Mouse (Mus musculus) left cerebral cortex, postnatal 25 days (tissue): ENCODE data around the gene Thap11. TPM values are rescaled to one million over a fixed set of nuclear protein-coding genes. Genes with fewer than 3 reads are reported as not detected.

Source experiments
- DNase-seq, 2 experiments: peaks; one replicate each; pipeline ENCODE4 v3.0.0; 2022; ENCODE audit warnings: low spot score in 2 of 2, mixed read lengths in 1 of 2
- intact Hi-C: fragments of 180-260 bp; cut with DNase I; formaldehyde crosslinking; loops from one replicate; pipeline ENCODE4 v1.15.1; 2025
- total RNA-seq, 2 experiments: library from RNA; stranded (reverse); gene quantifications; 2 replicates each; pipeline ENCODE4 v1.2.3; 2021

The Thap11 gene
- total RNA-seq, 2 experiments from 2014 or later, result 40.0 to 40.4 TPM

DNA sequence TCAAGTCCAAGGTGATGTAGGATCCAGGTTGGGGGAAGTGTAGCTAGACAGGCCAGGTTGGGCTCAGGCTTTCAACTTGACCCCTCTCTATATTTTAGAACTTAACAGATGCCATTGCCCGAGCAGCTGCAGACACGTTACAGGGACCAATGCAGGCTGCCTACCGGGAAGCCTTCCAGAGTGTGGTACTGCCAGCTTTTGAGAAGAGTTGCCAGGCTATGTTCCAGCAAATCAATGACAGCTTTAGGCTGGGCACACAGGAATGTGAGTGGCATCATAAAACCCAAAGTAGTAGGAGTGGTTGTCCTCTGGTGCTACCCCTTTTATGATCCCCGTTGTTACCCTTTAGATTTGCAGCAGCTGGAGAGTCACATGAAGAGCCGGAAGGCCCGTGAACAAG is 35.9 kb downstream of the Thap11 start:
- DNase-seq, result peak in 1 of 2 experiments; percentile 78
- intact Hi-C loops, result loop anchor here (1.0 kb wide), 1 partner anchor 40 kb away; no protein-coding TSS in a partner anchor

DNA sequence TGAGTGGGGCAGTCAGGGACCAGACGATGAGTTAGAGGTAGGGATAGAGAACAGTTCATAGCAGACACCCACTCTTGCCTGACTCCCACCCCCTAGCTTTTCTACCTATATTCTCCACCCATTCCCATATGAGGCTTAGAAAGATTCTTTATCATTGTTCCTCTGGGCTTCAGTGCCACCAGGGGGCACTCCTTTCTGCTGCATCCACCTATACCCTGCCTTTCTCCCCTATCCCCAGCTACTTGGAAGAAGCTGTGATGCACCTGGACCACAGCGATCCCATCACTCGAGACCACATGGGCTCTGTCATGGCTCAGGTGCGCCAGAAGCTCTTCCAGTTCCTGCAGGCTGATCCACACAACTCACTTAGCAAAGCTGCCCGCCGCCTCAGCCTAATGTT is 37.5 kb downstream of the Thap11 start:
- peak in 1 of 2 experiments; percentile 63 for DNase-seq

DNA sequence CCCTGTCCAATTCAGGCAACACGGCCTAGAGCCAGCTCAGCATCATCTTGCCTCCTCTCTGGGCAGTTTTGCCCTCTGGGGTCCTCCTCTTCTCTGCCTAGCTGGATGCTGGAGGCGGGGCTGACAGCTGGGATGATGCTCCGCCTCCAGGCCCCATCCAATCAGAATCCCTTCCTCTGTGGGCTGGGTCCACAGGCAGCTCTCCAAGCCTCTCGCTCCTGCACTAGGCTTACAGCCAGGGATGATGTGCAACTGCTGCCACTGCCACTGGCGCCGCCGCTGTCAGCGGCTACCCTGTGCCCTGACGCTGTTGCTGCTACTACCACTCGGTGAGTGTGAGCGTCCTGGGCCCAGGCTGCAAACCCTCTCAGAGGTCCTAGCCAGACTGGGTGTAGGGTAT is 38.4 kb downstream of the Thap11 start, which contains the start of gene Nrn1l:
Nrn1l (plus strand) TSS at position 229 of the 400 bp plus-strand sequence.
- peak; percentile 75 to 93 for DNase-seq
- intact Hi-C loops, result no loop called here

More for the DNA sequence above, 37.5 kb downstream of the Thap11 start:
- intact Hi-C loops, result no loop called here

DNA sequence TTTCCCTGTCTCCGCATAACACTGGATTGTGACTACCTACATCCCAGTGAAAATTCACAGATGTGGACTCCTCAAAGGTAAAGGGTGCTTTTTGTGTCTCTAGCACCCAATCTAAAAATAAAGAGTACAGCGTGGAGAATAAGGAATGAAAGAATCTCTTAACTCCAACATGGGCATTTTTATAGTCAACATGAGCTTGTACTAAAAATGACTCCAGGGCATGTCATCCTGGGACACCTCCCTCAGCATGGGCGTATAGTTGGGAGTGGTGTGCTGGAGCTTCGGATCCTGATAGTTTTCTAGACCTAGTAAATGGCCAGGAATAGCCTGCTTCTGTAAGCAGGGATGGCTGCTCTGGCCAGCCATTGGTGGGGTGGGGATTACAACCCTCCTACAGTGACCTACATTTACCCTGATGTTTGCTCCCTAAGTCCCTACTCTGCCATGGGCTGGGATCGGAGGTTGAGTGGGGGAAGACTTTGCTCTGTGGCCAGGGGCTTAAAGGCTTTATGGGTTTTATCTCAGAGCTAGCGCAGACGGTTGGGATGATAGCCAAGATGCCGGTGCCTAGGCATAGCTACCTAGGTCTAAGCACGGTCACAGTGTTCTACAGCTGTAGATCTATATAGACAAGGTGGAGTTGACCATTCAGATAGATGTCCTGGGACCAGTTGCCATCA is 43.0 kb downstream of the Thap11 start:
- intact Hi-C loops, result no loop called here
- DNase-seq, result peak in 1 of 2 experiments; percentile 67

DNA sequence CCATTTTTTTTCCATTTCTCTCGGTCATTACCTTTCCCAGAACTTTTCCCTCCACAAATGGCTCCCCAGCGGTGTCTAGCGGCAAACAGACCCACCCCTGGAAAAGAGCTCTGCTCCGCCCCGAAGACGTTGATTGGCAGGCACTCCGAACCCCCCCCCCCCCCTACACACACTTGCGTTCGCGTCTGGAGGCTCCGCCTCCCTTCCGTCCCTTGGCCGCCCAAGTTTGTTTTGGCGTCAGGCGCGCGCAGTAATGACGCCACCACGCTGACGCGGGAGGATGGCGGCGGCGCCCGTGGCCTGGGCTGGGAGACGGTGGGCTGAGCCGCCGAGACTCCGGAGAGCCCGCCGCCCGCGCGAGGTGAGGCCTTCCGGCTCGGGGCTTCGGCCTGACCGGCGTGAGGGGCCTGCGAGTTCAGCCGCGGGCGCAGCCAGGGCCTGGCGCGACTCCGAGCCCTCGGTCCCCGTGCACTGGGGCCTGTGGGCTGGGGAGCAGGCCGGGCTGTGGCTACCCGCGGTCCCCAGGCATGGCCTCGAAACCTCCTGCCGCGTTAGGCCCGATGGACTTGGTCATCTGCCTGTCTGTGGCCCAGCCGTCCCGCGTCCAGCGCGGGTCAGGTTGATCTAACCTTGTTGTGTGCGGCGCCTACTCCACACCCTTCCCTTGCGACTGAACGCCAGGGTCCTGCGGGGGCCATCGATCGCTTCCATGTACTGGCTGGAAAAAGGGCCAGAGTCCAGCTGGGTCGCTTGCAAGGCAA is 45.4 kb downstream of the Thap11 start, which contains the start of gene Pskh1:
Pskh1 (plus strand) TSS at position 262 of the 761 bp plus-strand sequence.
- intact Hi-C loops, result loop anchor here (1.0 kb wide), 1 partner anchor 111 kb away; the partner anchor contains the start of gene Ddx28
- peak; percentile 93 to 94 for DNase-seq

DNA sequence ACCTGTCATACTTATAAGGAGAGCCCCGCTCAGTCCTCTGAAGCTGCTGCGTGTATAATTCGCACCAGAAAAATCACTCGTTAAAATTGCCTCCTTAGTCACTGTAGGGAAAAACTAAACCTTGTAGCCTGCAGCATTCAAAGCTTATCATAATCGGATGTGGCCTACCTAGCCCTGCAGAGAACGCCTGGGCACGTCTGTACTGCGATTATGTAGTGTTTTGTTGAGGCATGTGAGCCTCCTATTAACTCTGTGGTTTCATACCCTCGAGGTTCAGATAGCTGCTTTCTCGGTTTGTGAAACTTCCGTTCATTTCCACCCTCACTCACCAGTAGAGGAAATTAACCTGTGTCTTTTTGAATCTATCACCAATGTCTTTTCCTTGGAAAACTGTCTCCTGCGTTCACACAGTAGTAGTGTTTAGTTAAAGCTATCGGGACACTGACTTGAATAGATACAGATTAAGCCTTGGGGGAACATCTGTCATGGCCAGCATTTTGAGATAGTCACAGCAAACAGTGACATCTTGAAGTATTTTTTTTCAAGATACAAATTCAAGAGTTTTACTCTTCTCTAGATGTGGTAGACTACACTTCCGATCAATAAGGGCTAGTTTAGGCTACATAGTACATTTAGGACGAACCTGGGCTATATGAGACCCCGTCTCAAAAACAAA is 46.1 kb downstream of the Thap11 start:
- intact Hi-C loops, result loop anchor here (1.0 kb wide), 1 partner anchor 110 kb away; the partner anchor contains the start of gene Ddx28

More for the DNA sequence above, 46.1 kb downstream of the Thap11 start:
- no peak for DNase-seq

Other genes starting within 250 kb of the Thap11 start
- gene Ripor1, start 249.9 kb upstream of the Thap11 start, total RNA-seq, result 10 to 100 TPM; 77.0 to 81.5 TPM
- gene Ctcf, start 218.6 kb upstream of the Thap11 start, total RNA-seq, result 10 to 100 TPM; 63.7 to 68.5 TPM
- gene Agrp, start 217.7 kb upstream of the Thap11 start, total RNA-seq, result not detected
- 10 to 100 TPM; 58.0 to 61.9 TPM for gene Carmil2, start 168.9 kb upstream of the Thap11 start, total RNA-seq
- 10 to 100 TPM; 44.5 to 51.9 TPM for gene Acd, start 154.0 kb upstream of the Thap11 start, total RNA-seq
- 10 to 100 TPM; 41.2 to 46.6 TPM for gene Pard6a, start 154.0 kb upstream of the Thap11 start, total RNA-seq
- under 1 TPM; 0.53 to 0.60 TPM for gene 4933405L10Rik, start 147.5 kb upstream of the Thap11 start, total RNA-seq
- gene Enkd1, start 146.9 kb upstream of the Thap11 start, total RNA-seq, result 1 to 10 TPM; 8.7 to 9.8 TPM
- 10 to 100 TPM; 22.0 to 25.5 TPM for gene Gfod2, start 96.5 kb upstream of the Thap11 start, total RNA-seq
- 10 to 100 TPM; 24.4 to 25.8 TPM for gene Ranbp10, start 27.8 kb upstream of the Thap11 start, total RNA-seq
- gene Tsnaxip1, start 27.4 kb upstream of the Thap11 start, total RNA-seq, result not detected
- 10 to 100 TPM; 14.0 to 16.6 TPM for gene Cenpt, start 1.9 kb upstream of the Thap11 start, total RNA-seq
- 10 to 100 TPM; 21.8 to 32.1 TPM for gene Nutf2, start 5.4 kb downstream of the Thap11 start, total RNA-seq
- gene Edc4, start 25.7 kb downstream of the Thap11 start, total RNA-seq, result 10 to 100 TPM; 58.1 to 62.9 TPM
- gene Nrn1l, start 38.4 kb downstream of the Thap11 start, total RNA-seq, result 1 to 10 TPM; 3.1 to 3.2 TPM
- 1 to 10 TPM; 8.1 to 8.5 TPM for gene Pskh1, start 45.3 kb downstream of the Thap11 start, total RNA-seq
- under 1 TPM; 0.85 to 0.96 TPM for gene Ctrl, start 78.7 kb downstream of the Thap11 start, total RNA-seq
- 10 to 100 TPM; 84.9 to 92.0 TPM for gene Psmb10, start 83.3 kb downstream of the Thap11 start, total RNA-seq
- 10 to 100 TPM; 28.0 to 32.5 TPM for gene Lcat, start 88.2 kb downstream of the Thap11 start, total RNA-seq
- gene Slc12a4, start 111.0 kb downstream of the Thap11 start, total RNA-seq, result 10 to 100 TPM; 20.0 to 23.3 TPM
- not detected for gene Dpep3, start 124.3 kb downstream of the Thap11 start, total RNA-seq
- 10 to 100 TPM; 16.7 to 18.9 TPM for gene Dus2, start 136.2 kb downstream of the Thap11 start, total RNA-seq
- gene Dpep2nb, start 150.8 kb downstream of the Thap11 start, total RNA-seq, result not detected
- gene Ddx28, start 156.8 kb downstream of the Thap11 start, total RNA-seq, result 10 to 100 TPM; 12.8 to 13.8 TPM
- gene Nfatc3, start 203.7 kb downstream of the Thap11 start, total RNA-seq, result 10 to 100 TPM in 1 of 2 experiments, 1 to 10 TPM in 1; 9.3 to 12.2 TPM